Mouse (Mus musculus): ENCODE results near the gene Ank.

GRCm38 (mm10) chr15:27581640-27582039 is 115.2 kb downstream of the Ank start:
- no peak for TF ChIP-seq CTCF (IDR thresholded peaks at IDR 0.05; ENCODE audit: low read depth)
- TF ChIP-seq EP300 (optimal IDR thresholded peaks at IDR 0.05): no peak
